Mouse (Mus musculus): Measurements from ENCODE around the gene Cyth2.

- TF ChIP-seq POLR2A (IDR thresholded peaks at IDR 0.05; ENCODE audit: borderline replicate concordance, control insufficient read depth, low read depth, low read length) (no peak), CTCF (IDR thresholded peaks at IDR 0.05; ENCODE audit: control insufficient read depth, insufficient read depth, low read length) (no peak)
These were observed 32.1 kb downstream of the Cyth2 start for GRCm38 (mm10) chr7:45782271-45782670.
